Mouse (Mus musculus): Measurements from ENCODE around the gene Zkscan6. TPM values are rescaled to one million over a fixed set of nuclear protein-coding genes. Genes with fewer than 3 reads are reported as not detected.

Gene Zkscan6
- polyA plus RNA-seq, 1 experiment, result 10.3 TPM

DNA sequence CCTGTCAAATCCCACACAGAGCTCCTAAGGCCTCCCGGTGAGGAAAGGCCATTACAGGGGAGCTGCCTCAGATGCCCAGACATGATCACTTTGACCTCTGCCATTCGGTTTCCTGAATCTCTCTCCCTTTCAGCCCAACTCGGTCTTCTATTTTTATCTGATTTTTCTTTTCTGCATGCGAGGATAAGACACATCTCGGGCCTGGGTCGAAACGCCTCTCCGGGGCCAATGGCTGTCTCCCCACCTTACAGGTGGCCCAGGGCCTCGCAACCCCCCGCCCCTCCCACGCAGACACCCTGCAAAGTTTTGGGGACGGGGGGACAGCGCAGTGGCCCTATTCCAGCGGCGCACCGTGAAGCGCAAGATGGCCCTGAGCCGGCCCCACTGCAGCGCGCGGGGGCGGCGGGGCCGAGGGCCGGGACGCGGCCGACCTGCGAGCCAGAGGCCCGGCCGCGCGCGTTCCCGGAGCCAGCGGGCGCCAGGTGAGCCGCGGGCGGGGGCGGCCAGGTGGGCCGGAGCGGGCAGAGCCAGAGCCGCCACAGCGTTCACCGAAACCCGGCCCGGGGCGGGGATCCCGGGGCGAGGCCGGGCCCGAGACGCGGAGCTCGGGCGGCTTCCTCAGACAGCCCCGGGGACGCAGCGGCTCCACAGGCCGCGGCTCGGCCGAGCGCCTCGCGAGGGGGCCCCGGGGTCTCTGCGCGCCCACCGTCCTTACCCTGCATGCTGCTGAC, 19.4 kb upstream of the Zkscan6 start:
- H3K36me3 ChIP-seq (ENCODE audit: control insufficient read depth, insufficient read depth, low read length), result no peaks in the 10 kb centered on the region
- no peaks in the 10 kb centered on the region for H3K4me1 ChIP-seq (ENCODE audit: control insufficient read depth, insufficient read depth, low read length)
- H3K27me3 ChIP-seq (ENCODE audit: control insufficient read depth, insufficient read depth, low read length), result no peaks in the 10 kb centered on the region
- no peak overlapping the region for H3K27ac ChIP-seq (ENCODE audit: control insufficient read depth, insufficient read depth, low read depth, low read length)
- TF ChIP-seq CTCF (IDR thresholded peaks at IDR 0.05; ENCODE audit: control insufficient read depth, insufficient read depth, insufficient replicate concordance, low read depth, low read length), result no peak
- TF ChIP-seq POLR2A (IDR thresholded peaks at IDR 0.05; ENCODE audit: control insufficient read depth, low read depth, low read length), result no peak
- peak overlapping the region; percentile 84 for H3K4me3 ChIP-seq (ENCODE audit: control insufficient read depth, low read depth, low read length)

- Histone ChIP-seq H3K4me3 (ENCODE audit: control insufficient read depth, low read depth, low read length) (peak within 1 kb of the TSS; percentile 84), H3K36me3 (ENCODE audit: control insufficient read depth, insufficient read depth, low read length) (no peaks in the 10 kb centered on the region), H3K27me3 (ENCODE audit: control insufficient read depth, insufficient read depth, low read length) (no peaks in the 10 kb centered on the region), H3K4me1 (ENCODE audit: control insufficient read depth, insufficient read depth, low read length) (no peaks in the 10 kb centered on the region), H3K27ac (ENCODE audit: control insufficient read depth, insufficient read depth, low read depth, low read length) (no peak within 1 kb of the TSS)
- TF ChIP-seq CTCF (IDR thresholded peaks at IDR 0.05; ENCODE audit: control insufficient read depth, insufficient read depth, insufficient replicate concordance, low read depth, low read length) (no peak), POLR2A (IDR thresholded peaks at IDR 0.05; ENCODE audit: control insufficient read depth, low read depth, low read length) (peak; percentile 83)
Observed at GRCm38 (mm10) chr11:65788154-65788553, 18.8 kb upstream of the Zkscan6 start, which contains the start of gene Map2k4. TSS of gene Map2k4 (minus strand) at chr11:65788297.

DNA sequence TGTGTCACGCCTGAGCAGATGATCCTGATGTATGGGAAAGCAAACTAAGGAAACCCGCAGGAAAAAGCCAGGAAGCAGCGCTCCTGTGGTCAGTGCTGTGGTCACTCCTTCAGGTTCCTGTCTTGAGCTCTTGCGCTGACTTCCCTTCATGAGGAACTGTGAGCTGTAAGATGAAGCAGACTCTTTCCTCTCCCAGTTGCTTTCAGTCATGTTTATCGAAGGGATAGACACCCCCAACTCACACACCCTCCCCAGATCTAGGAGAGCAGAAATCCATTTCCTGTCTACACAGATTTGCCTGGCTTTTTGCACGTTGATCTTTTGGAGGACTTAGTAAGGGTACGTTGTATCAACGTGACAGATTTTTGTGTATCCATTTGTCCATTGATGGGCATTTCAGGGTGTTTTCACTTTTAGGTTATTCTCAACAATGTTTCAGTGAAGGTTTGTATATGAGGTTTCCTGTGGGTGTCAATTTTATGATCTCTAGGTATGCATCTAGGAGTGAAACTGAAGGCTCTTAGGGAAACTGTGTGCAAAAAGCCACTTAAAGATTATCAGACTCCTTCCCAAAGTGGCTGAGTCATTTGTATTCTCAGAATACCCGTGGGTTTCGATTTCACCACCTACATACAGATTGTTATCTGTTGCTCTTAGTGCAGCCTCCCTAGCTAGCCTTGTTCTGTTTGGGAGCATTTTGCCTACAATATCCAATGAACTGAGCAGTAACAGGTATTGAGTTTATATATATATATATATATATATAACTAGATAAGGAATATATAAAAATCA, 12.4 kb upstream of the Zkscan6 start:
- Histone ChIP-seq H3K4me3 (ENCODE audit: control insufficient read depth, low read depth, low read length) (no peak overlapping the region), H3K27me3 (ENCODE audit: control insufficient read depth, insufficient read depth, low read length) (no peaks in the 10 kb centered on the region), H3K36me3 (ENCODE audit: control insufficient read depth, insufficient read depth, low read length) (no peaks in the 10 kb centered on the region), H3K4me1 (ENCODE audit: control insufficient read depth, insufficient read depth, low read length) (no peaks in the 10 kb centered on the region), H3K27ac (ENCODE audit: control insufficient read depth, insufficient read depth, low read depth, low read length) (no peak overlapping the region)
- no peak for TF ChIP-seq CTCF (IDR thresholded peaks at IDR 0.05; ENCODE audit: control insufficient read depth, insufficient read depth, insufficient replicate concordance, low read depth, low read length)

- Histone ChIP-seq H3K4me3 (ENCODE audit: control insufficient read depth, low read depth, low read length) (no peak overlapping the region), H3K27me3 (ENCODE audit: control insufficient read depth, insufficient read depth, low read length) (no peaks in the 10 kb centered on the region), H3K36me3 (ENCODE audit: control insufficient read depth, insufficient read depth, low read length) (no peaks in the 10 kb centered on the region), H3K4me1 (ENCODE audit: control insufficient read depth, insufficient read depth, low read length) (no peaks in the 10 kb centered on the region), H3K27ac (ENCODE audit: control insufficient read depth, insufficient read depth, low read depth, low read length) (no peak overlapping the region)
- TF ChIP-seq POLR2A (IDR thresholded peaks at IDR 0.05; ENCODE audit: control insufficient read depth, low read depth, low read length), result no peak
- TF ChIP-seq CTCF (IDR thresholded peaks at IDR 0.05; ENCODE audit: control insufficient read depth, insufficient read depth, insufficient replicate concordance, low read depth, low read length), result no peak
Observed at GRCm38 (mm10) chr11:65795896-65796295, 11.1 kb upstream of the Zkscan6 start.

DNA sequence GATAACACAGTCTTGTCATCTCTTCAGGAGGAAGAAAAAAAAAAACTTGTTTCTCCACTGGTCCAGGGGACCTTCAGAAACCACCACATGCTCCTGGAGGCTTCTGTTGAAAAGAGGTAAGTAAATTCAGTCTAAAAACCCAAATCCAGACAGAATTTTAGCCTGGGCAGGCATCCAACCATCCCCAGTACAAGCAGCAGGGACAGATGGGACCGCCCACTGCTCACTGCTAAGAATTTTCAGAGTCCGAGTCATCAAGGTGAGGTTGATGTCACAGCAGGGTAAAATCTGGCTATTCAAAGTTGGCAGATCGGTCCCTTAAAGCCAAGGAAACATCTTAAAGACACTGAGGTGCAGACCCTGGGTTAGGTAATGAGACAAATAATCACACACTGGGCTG, 5.1 kb upstream of the Zkscan6 start:
- no peak overlapping the region for H3K4me3 ChIP-seq (ENCODE audit: control insufficient read depth, low read depth, low read length)
- TF ChIP-seq POLR2A (IDR thresholded peaks at IDR 0.05; ENCODE audit: control insufficient read depth, low read depth, low read length) (no peak), CTCF (IDR thresholded peaks at IDR 0.05; ENCODE audit: control insufficient read depth, insufficient read depth, insufficient replicate concordance, low read depth, low read length) (no peak)
- no peaks in the 10 kb centered on the region for H3K36me3 ChIP-seq (ENCODE audit: control insufficient read depth, insufficient read depth, low read length)
- no peaks in the 10 kb centered on the region for H3K27me3 ChIP-seq (ENCODE audit: control insufficient read depth, insufficient read depth, low read length)
- H3K27ac ChIP-seq (ENCODE audit: control insufficient read depth, insufficient read depth, low read depth, low read length), result no peak overlapping the region
- H3K4me1 ChIP-seq (ENCODE audit: control insufficient read depth, insufficient read depth, low read length), result no peaks in the 10 kb centered on the region

DNA sequence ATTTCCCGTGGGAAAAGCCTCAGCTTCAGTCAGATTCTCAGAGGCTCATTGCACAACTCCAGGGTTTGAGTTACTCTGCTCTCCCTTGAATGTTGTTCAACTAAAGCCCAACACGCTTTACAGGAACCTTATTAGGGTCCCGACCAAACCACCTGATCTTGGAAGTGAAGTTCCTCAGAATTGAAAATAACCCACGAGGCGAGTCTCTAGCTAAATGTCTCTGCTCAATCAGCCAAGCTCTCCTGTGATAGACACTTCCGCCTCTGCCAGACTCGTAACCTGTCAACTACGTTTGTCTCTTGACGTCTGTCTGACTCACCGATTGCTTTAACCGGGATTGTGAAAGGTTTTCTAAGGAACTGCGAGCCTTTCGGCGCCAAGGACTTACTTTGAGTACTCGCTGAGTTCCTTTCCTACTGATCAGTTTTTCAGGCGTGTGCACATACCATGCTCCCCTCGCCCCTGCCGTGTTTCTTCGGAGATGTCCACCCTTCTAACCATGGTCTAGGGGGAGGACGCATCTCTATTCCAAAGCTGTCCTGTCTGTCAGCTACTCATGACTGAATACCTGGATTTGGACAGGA, 562 bp upstream of the Zkscan6 start:
- Histone ChIP-seq H3K4me3 (ENCODE audit: control insufficient read depth, low read depth, low read length) (peak overlapping the region; percentile 94), H3K36me3 (ENCODE audit: control insufficient read depth, insufficient read depth, low read length) (no peaks in the 10 kb centered on the region), H3K27me3 (ENCODE audit: control insufficient read depth, insufficient read depth, low read length) (no peaks in the 10 kb centered on the region), H3K4me1 (ENCODE audit: control insufficient read depth, insufficient read depth, low read length) (no peaks in the 10 kb centered on the region), H3K27ac (ENCODE audit: control insufficient read depth, insufficient read depth, low read depth, low read length) (peak overlapping the region; percentile 0; the same call in 1 of the 2 replicates)
- TF ChIP-seq CTCF (IDR thresholded peaks at IDR 0.05; ENCODE audit: control insufficient read depth, insufficient read depth, insufficient replicate concordance, low read depth, low read length), result no peak
- no peak for TF ChIP-seq POLR2A (IDR thresholded peaks at IDR 0.05; ENCODE audit: control insufficient read depth, low read depth, low read length)

- Histone ChIP-seq H3K4me1 (ENCODE audit: control insufficient read depth, insufficient read depth, low read length) (no peaks in the 10 kb centered on the region; the same call in 1 of the 2 replicates), H3K27me3 (ENCODE audit: control insufficient read depth, insufficient read depth, low read length) (no peaks in the 10 kb centered on the region), H3K36me3 (ENCODE audit: control insufficient read depth, insufficient read depth, low read length) (no peaks in the 10 kb centered on the region), H3K27ac (ENCODE audit: control insufficient read depth, insufficient read depth, low read depth, low read length) (peak overlapping the region; percentile 91), H3K4me3 (ENCODE audit: control insufficient read depth, low read depth, low read length) (peak overlapping the region; percentile 94)
- TF ChIP-seq POLR2A (IDR thresholded peaks at IDR 0.05; ENCODE audit: control insufficient read depth, low read depth, low read length), result no peak
- TF ChIP-seq CTCF (IDR thresholded peaks at IDR 0.05; ENCODE audit: control insufficient read depth, insufficient read depth, insufficient replicate concordance, low read depth, low read length), result no peak
Observed at GRCm38 (mm10) chr11:65807601-65808000, 626 bp downstream of the Zkscan6 start.

Data from testis, adult 2 months (tissue).